Mouse (Mus musculus) limb, embryonic 11.5 days (tissue): ENCODE data around the gene Bmp7. TPM values are rescaled to one million over a fixed set of nuclear protein-coding genes. Genes with fewer than 3 reads are reported as not detected.

Experiments used
- ATAC-seq: fragments of 200-750 bp; cut with Nextera tagmentation; 2 replicates; pipeline ENCODE4 v1.8.0; 2017; ENCODE audit warnings: low read depth; ENCODE audit not compliant: insufficient number of reproducible peaks, low FRiP score, low TSS enrichment
- DNase-seq: peaks from one replicate; pipeline ENCODE4 v3.0.0-alpha.2; 2015; ENCODE audit warnings: low spot score
- H3K27ac ChIP-seq: fragments of 300-500 bp; sonication (generic); replicated peaks from 2 replicates; pipeline ENCODE4 v1.5.1; 2014; ENCODE audit warnings: low read depth, mild to moderate bottlenecking, low read length
- H3K27me3 ChIP-seq: fragments of 300-500 bp; sonication (generic); 2 replicates; pipeline ENCODE4 v1.6.1; 2014; ENCODE audit warnings: mild to moderate bottlenecking, low read length, mixed read lengths; ENCODE audit not compliant: control insufficient read depth, insufficient read depth
- H3K36me3 ChIP-seq: fragments of 300-500 bp; sonication (generic); 2 replicates; pipeline ENCODE4 v1.6.1; 2014; ENCODE audit warnings: mild to moderate bottlenecking, low read length, moderate library complexity, mixed read lengths; ENCODE audit not compliant: control insufficient read depth, insufficient read depth
- H3K4me1 ChIP-seq: fragments of 300-500 bp; sonication (generic); 2 replicates; pipeline ENCODE4 v1.6.1; 2014; ENCODE audit warnings: low read length, mixed read lengths; ENCODE audit not compliant: control insufficient read depth, insufficient read depth
- H3K4me2 ChIP-seq: fragments of 300-500 bp; sonication (generic); 2 replicates; pipeline ENCODE4 v1.6.1; 2014; ENCODE audit warnings: low read depth, mild to moderate bottlenecking, moderate library complexity; ENCODE audit not compliant: severe bottlenecking
- H3K4me3 ChIP-seq: fragments of 300-500 bp; sonication (generic); 2 replicates; pipeline ENCODE4 v1.5.1; 2014; ENCODE audit warnings: low read depth, low read length
- H3K9ac ChIP-seq: fragments of 300-500 bp; sonication (generic); 2 replicates; pipeline ENCODE4 v1.6.1; 2014; ENCODE audit warnings: mild to moderate bottlenecking, low read length
- H3K9me3 ChIP-seq: fragments of 300-500 bp; sonication (generic); 2 replicates; pipeline ENCODE4 v1.6.1; 2016; ENCODE audit warnings: low read length; ENCODE audit not compliant: control insufficient read depth
- WGBS: fragments of 180-500 bp; shearing (Covaris S2); extraction: QIAGEN DNeasy Blood & Tissue Kit; methylation state at CpG from one replicate; pipeline ENCODE4 v1.1.7; 2014; 5-methylcytosine and 5-hydroxymethylcytosine counted together
- polyA plus RNA-seq: library from polyadenylated mRNA; unstranded; fragments of >200 nt; fragmentation: Nextera tagmentation; extraction: Ambion mirVana; gene quantifications from 2 replicates; pipeline ENCODE4 v1.2.1, GENCODE M21; 2014

The Bmp7 gene
- polyA plus RNA-seq, 1 experiment from 2014 or later: 38.1 TPM

DNA sequence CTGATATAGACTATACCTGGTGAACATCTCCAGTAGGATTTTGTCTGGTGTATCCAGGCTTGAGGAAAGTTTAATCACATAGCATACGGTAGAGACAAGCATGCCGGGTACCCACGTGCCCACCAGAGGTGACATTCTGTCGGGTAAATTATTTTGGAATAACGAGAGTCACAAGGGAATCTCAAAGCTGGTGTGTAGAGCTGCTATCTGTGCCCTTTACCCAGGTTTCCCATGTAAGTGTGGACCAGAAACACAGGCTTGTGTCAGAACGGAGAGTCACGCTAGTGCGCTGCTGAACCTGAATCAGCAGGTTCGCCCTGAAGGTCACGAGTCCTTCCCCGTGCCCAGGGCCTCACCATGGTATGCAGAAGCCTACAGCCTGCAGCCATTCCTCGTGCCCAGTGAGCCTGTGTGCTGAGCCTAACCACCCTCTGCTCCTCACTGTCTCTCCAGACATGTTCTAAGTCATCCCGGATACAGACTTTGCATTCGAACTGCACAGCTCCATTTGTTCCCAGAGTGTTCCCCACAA, 10.2 kb downstream of the Bmp7 start:
- Histone ChIP-seq H3K9ac (no peak overlapping the region), H3K9me3 (no peaks in the 10 kb centered on the region), H3K27me3 (no peaks in the 10 kb centered on the region), H3K36me3 (peaks cover 3% of the 10 kb centered on the region; the same call in 1 of the 2 replicates), H3K4me1 (peaks cover 77% of the 10 kb centered on the region), H3K4me3 (no peak overlapping the region), H3K4me2 (0 out of 2 replicates have a peak overlapping the region, but pooled peaks have one; percentile 8), H3K27ac (peak overlapping the region; percentile 62; the same call in 1 of the 2 replicates)
- ATAC-seq (no peak), DNase-seq (no peak)
- WGBS: 76% methylated on average over 14 of the region's 14 CpGs

DNA sequence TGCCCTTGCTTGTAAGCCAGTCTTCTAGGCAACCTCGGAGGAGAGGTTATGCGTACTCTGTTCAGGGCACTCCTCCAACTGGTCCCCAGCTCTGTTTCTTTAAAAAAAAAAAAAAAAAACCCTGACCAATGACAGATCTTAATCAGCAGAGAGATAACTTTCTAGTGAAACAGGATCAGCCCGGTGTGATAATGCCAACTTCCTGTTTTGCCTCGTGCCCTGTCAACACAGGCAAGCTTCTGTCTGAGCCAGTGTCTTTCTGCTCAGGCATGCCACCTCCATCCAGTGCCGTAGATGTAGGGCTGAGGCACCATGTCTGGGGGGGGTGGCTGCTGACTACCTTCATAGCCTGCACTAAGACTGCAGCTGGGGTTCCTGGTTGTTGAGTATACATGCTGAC, 12.5 kb downstream of the Bmp7 start:
- Histone ChIP-seq H3K9ac (no peak overlapping the region), H3K27ac (no peak overlapping the region), H3K4me2 (no peak overlapping the region), H3K4me3 (no peak overlapping the region), H3K27me3 (no peaks in the 10 kb centered on the region), H3K9me3 (no peaks in the 10 kb centered on the region), H3K36me3 (peaks cover 3% of the 10 kb centered on the region; the same call in 1 of the 2 replicates), H3K4me1 (peaks cover 73% of the 10 kb centered on the region)
- 66% methylated on average over 5 of the region's 5 CpGs for WGBS
- DNase-seq (no peak), ATAC-seq (no peak)

DNA sequence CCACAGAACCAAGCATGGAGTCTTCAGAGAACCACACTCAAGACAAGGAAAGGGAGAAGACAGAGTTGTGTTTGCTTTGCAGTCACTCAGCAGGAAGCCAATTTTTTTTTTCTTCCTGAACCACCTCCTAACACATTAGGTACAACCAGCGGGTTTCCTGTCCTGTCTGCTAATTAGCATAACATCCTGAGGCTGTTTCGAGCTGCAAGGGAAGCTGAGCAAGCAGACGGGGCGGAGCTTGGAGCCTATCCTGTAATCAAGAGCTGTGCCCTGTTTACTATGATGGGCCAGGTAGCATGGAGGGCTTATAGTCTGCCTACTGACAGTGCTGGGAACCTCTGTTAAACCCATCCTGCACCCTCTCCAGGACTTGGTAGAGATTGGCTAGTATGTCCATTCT, 13.8 kb downstream of the Bmp7 start:
- Histone ChIP-seq H3K36me3 (peaks cover 3% of the 10 kb centered on the region; the same call in 1 of the 2 replicates), H3K9ac (no peak overlapping the region), H3K9me3 (no peaks in the 10 kb centered on the region), H3K4me1 (peaks cover 67% of the 10 kb centered on the region), H3K27me3 (no peaks in the 10 kb centered on the region), H3K4me2 (no peak overlapping the region), H3K27ac (no peak overlapping the region), H3K4me3 (no peak overlapping the region)
- ATAC-seq (no peak), DNase-seq (no peak)
- WGBS: 81% methylated on average over 4 of the region's 4 CpGs

DNA sequence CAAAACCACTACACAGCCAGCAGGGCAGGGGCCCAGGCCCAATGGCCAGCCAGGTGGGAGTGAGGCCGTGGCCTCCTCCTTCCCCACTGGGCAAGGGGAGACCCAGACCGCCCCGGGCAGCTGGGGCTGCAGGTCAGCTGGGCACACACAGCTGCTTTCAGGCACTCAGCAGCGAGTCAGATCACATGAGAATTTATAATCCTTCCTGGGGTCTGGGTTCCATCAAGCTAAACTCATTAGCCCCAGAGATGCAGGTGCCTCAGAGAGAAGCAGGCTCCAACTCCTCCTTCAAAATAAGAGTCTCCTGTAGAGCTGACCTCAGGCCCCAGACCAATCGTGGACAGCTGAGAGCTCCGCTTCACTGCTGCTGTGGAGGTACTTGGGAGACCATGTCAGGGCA, 15.2 kb downstream of the Bmp7 start:
- 6% methylated on average over 6 of the region's 6 CpGs for WGBS
- H3K4me1 ChIP-seq: peaks cover 54% of the 10 kb centered on the region
- ATAC-seq (peak; percentile 59; the same call in 1 of the 2 replicates), DNase-seq (peak; percentile 82)
- no peak overlapping the region for H3K9ac ChIP-seq
- no peak overlapping the region for H3K4me2 ChIP-seq
- peaks cover 3% of the 10 kb centered on the region; the same call in 1 of the 2 replicates for H3K36me3 ChIP-seq
- H3K4me3 ChIP-seq: no peak overlapping the region
- peak overlapping the region; percentile 59; the same call in 1 of the 2 replicates for H3K27ac ChIP-seq
- H3K27me3 ChIP-seq: no peaks in the 10 kb centered on the region
- no peaks in the 10 kb centered on the region for H3K9me3 ChIP-seq

DNA sequence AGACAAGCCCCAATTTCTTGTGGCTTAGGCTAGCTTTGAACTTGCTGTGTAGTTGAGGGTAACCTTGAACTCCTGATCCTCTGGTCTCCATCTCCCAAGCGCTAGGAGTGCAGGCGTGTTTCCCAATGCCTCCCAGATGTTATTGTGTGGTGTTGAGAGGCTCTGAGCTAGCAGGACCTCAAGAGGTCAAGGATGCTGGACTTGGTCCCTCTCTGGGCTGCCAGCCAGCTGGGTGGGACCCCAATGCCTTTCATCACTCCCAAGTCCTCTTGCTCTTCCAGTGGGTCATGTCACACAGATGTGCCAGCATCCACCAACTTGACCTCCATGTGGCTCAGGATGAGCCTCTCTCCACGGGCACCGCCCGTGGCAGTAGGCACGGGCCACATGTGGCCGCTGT, 16.9 kb downstream of the Bmp7 start:
- ATAC-seq (no peak), DNase-seq (no peak)
- Histone ChIP-seq H3K36me3 (peaks cover 3% of the 10 kb centered on the region; the same call in 1 of the 2 replicates), H3K27ac (no peak overlapping the region), H3K27me3 (no peaks in the 10 kb centered on the region), H3K4me2 (no peak overlapping the region), H3K9me3 (no peaks in the 10 kb centered on the region), H3K4me3 (no peak overlapping the region), H3K4me1 (peaks cover 36% of the 10 kb centered on the region), H3K9ac (no peak overlapping the region)
- 87% methylated on average over 7 of the region's 7 CpGs for WGBS

DNA sequence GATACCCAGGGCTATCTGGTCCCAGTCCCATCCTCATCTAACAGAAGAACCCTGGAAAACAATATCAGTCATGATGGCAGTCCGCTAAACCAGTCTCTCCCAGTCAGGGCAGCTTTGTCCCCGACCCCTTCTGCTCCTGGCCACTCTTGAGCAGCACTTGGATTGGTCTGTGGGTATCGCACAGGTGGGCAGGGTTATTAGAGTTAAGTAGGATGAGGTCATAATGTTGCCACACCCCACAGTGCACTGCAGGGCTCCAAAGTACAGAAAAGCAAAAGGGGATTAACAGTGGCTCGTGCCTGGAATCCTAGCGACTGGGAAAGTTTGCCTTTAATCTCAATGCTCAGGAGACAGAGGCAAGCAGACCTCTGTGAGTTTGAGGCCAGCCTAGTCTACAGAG, 17.5 kb downstream of the Bmp7 start:
- Histone ChIP-seq H3K27ac (no peak overlapping the region), H3K4me2 (no peak overlapping the region), H3K27me3 (no peaks in the 10 kb centered on the region), H3K36me3 (peaks cover 3% of the 10 kb centered on the region; the same call in 1 of the 2 replicates), H3K9ac (no peak overlapping the region), H3K4me1 (peaks cover 31% of the 10 kb centered on the region), H3K4me3 (no peak overlapping the region), H3K9me3 (no peaks in the 10 kb centered on the region)
- 57% methylated on average over 5 of the region's 5 CpGs for WGBS
- no peak for DNase-seq
- no peak for ATAC-seq

DNA sequence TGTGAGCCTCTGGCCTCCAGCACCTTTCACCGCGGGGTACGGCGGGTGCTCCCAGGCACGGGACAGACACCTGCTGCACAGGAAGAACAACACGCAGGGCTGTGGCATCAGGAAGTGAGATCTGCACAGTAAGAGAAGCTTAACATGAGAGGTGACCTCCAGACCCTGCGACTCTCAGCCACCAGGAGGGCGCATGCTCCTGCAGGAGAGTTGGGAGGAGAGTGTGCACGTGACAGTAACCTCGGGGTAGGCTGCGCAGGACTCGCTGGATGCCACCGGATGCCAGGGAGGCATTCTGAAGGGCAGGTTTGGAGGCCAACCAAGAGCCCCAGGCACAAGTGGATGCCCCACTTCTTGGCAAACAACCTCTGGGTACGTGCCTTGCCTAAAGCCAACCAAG, 26.1 kb downstream of the Bmp7 start:
- H3K9ac ChIP-seq: no peak overlapping the region
- no peaks in the 10 kb centered on the region for H3K36me3 ChIP-seq
- no peak overlapping the region for H3K4me3 ChIP-seq
- no peak overlapping the region for H3K27ac ChIP-seq
- H3K27me3 ChIP-seq: no peaks in the 10 kb centered on the region
- H3K9me3 ChIP-seq: no peaks in the 10 kb centered on the region
- peaks cover 21% of the 10 kb centered on the region for H3K4me1 ChIP-seq
- ATAC-seq: no peak
- 82% methylated on average over 14 of the region's 14 CpGs for WGBS
- DNase-seq: no peak
- H3K4me2 ChIP-seq: no peak overlapping the region

DNA sequence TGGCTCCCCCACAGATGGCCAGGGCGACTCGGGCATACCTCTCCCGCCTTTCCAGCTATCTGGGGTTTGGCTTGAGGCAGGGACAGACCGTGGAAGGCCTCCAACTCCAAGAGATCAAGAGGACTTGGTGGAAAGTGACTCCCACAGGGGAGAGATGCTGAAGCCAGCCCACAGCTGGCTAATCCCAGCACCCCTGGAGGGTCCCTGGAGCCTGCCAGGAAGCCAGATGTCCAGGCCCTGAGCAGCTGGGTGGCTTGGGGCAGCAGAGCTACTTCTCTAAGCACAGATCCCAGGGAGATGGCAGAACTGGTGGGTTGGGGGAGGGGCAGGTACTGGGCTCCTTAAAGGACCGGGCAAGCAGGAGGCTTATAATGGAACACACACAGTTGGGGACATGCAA, 28.4 kb downstream of the Bmp7 start:
- Histone ChIP-seq H3K9me3 (no peaks in the 10 kb centered on the region), H3K27me3 (no peaks in the 10 kb centered on the region), H3K36me3 (no peaks in the 10 kb centered on the region), H3K4me1 (peaks cover 31% of the 10 kb centered on the region), H3K9ac (no peak overlapping the region), H3K4me2 (no peak overlapping the region), H3K27ac (peak overlapping the region; percentile 38; the same call in 1 of the 2 replicates), H3K4me3 (no peak overlapping the region)
- ATAC-seq (no peak), DNase-seq (no peak)
- 45% methylated on average over 5 of the region's 5 CpGs for WGBS

DNA sequence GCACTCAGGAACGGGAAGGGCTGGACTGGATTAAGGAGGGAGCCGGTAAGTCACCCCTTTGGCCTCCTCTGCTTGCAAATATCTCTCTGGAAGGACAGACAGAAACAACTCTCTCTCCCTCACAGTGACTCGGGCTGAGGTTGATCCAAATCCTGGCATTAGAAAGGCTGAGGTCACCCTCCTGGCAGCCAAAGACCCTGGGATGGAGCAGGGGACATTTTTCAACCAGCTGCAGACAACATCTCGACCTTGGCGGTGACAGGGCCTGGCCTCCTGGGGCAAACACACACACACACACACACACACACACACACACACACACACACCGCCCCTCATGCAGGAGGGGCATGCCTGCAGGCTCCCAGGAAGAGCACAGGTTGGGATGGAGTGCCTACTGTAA, 29.0 kb downstream of the Bmp7 start:
- Histone ChIP-seq H3K36me3 (no peaks in the 10 kb centered on the region), H3K27me3 (no peaks in the 10 kb centered on the region), H3K4me2 (no peak overlapping the region), H3K9ac (no peak overlapping the region), H3K9me3 (no peaks in the 10 kb centered on the region), H3K4me1 (peaks cover 31% of the 10 kb centered on the region), H3K4me3 (no peak overlapping the region), H3K27ac (no peak overlapping the region)
- DNase-seq: no peak
- WGBS: 82% methylated on average over 6 of the region's 6 CpGs
- ATAC-seq: no peak
